Mouse (Mus musculus): Measurements from ENCODE around the gene Gm11232.
A peak's percentile ranks its signal among the peaks of the same experiment; 100 is the strongest.

The Gm11232 gene

DNA sequence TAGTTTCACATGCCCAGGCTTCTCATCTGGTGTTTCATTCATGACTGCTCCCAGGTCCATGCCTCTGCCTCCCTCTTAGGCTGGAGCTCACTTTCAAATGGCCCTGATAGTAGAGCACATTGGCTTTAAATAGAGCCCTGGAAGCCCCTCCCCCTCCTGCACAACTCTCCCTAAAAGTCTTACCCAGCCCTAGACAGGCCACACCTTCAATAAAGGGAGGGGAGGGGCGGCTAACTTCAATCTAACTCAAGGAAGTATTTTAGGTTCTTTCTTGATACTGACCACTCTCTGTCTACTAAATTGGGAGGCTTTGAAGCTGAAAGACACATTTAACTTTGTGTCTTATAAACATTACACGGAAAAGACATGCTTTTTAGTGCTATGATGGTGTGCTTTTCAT is at the start of gene Gm11232:
TSS of gene Gm11232 (minus strand) at position 101 of the 400 bp plus-strand sequence.
- DNase-seq = no peak

DNA sequence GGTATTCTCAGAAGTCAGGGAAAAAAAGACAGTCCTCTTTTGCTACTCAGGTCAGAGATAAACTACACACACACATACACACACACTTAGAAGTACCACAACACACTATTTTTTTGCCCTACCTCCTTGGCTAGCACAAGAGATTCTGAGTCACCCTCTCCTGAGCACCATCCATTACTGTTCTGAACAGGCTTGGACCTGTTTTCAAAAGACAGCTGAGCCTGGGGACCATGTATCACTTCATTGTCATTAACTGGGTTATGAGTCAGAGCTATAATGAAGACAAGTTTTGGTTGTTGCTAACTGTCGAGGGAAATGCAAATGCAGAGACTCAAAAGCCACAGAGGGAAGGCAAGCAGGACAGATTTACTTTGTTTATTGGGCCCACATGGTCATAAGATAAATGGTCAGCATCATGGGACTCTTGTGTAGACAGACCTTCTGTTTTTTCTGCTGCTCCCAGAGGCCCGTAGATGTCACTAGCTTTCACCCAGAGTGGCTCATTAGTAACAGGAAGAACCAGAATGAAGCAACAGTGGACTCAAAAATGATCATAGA is 48.3 kb upstream of the Gm11232 start:
- DNase-seq = no peak

DNA sequence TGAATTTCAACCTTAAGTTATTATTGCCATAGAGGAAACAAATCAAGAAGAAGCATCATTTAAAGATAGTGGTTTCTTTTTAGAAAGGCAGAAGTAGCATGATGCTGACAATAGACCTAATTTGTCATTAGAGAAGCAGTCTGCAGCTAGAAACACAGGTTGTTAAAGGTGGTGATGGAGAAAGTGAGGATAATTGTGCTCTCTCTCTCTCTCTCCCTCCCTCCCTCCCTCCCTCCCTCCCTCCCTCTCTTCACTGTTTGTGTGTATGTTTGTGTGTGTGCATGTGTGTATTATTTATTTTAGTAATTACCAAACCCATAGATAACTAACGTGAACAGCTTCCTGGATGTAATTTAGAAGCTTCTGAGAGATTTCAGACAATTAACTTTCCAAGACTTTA is 7.8 kb upstream of the Gm11232 start:
- DNase-seq = no peak

DNA sequence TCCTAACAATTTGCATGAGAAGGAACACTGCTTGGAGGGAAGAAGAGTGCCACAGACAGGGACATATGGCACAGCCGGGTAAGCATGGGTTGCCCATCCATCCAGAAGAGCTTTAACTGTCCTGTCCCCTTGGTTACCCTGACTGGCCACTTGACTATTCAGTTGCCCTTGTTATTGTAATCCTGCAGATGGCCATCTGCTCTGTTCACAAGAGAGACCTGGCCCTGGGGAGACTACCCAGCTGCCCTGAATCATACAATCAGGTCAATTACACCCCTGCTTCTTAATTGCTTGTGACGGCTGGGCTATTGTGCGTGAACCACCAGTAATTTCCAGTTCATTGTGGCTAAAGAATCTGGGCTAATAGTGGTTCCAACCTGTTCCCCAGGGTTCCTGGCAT is 7.3 kb upstream of the Gm11232 start:
- peak; percentile 74 for DNase-seq

DNA sequence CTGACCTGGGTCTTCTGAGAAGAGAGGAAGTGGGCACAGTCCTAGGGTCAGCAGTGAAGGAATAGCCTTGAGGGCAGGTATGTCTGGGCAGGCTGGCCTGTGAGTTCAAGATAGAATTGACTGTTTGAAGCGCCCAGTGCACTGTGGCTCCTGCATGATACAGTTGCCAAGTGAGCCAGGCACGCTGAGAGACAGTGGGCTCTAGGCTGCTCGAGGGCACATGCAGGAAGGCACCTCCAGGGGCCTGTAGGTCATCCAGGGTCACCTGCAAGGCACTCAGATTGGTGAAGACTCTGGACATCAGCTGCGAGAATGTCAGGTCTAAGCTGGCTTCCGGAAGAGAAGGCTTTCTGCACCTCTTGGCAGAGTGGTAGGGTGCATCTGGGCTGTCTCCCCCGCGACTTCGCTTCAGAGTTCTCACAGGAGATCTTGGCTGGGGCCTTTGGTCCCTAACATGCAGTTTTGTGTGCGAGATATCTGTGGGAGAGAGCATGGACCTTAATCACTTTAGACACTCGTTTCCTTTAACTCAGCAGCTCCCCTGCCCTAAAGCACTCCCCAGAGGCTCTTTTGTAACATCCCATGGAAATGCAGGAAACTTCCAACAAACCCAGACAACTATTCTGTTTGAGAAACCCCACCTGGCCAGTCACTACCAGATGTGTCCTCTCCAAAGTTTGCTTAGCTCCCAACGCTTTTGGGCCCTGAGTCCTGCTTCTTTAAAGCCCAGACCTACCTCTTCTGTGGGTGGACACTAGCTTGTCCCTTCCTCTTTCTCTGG is 1.1 kb downstream of the Gm11232 start:
- DNase-seq = no peak

DNA sequence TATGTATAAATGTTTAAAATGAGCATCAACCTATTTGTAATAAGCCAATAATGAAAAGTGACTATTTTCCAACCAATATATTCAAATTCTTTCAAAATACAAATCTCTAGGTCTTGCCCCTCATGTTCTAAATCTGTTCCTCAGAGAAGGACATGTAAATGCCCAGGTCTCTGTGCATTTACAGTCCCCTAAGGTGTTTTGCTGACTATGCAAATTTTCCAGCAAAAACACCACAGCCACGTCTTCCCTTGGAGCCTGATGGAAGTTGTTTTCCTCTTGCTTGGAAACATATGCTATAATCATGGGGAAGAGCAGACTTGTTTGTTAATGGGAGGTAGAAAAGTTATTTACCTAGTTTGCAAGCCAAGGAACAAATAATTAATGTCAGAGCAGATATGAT is 12.0 kb downstream of the Gm11232 start:
- DNase-seq = no peak

DNA sequence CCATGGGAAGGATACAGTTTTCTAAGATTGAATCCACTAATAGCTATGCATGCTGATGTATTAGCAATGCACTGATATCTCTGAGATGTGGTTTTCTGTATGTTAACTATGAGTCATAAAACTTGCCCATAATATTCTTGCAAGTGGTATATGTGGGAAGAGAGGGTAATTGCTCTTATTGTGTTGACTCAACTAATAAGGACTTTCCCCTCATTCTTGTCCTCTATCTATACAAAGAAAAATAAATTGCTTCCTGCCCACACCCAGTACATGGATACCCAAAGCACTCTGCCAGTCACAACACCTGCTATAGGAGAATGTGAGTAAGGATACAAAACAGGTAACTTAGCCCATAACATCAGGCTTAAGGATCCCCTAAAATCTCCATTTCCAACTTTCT is 21.2 kb downstream of the Gm11232 start:
- no peak for DNase-seq

DNA sequence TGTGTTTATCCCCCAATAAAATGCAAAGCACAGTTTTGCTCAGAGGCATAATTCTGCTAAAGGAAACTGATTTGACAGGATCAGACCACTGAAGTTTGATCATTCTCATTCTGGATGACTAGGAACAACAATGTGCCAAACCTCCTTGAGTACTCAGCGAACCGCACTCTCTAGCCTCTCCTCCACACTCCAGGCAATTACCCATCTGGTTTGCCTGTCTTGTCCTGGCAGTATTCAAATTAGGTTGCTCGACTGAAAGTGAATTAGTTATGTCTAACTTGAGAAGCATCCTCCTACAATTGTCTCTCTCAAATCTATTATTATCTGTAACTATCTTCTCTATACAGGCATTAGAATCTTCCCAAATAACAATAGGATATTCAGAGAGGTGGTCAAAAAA is 22.5 kb downstream of the Gm11232 start:
- no peak for DNase-seq

DNA sequence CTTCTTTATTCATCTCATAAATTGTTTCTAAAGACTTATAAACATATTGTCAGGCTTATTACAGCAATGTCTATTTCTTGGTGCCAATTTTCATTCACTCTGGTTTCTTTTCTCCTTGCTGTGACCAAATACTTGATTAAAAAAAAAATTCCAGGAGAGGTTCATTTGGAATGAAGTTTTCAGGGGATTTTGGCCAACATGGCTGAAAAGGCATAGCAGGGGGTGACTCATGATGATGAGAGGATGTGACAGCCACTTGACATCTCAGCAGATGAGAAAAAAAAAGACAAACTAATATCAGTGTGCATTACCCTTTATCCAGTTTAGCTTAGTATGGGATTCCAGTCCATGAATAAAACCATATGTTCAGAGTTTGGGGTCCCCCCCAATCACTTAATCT is 28.4 kb downstream of the Gm11232 start:
- DNase-seq = no peak

DNA sequence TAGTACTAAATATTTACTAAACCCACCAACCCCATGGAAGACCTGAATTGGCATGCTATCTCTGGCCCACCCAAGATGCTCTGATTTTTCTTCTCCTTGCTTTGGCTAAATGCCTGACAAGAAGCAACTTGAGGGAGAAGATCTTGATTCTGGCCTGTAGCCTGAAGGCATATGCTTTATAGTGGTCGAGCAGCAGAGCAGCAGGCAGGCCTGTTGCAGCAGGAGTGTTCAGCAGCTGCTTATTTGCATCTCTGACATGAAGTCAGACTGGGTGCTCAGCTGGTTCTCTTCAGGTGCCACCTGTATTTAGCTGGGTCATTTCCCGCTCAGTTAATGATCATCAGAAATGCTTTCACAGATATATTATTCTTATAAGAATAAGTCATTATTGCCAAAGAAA is 30.2 kb downstream of the Gm11232 start:
- peak; percentile 7 for DNase-seq

DNA sequence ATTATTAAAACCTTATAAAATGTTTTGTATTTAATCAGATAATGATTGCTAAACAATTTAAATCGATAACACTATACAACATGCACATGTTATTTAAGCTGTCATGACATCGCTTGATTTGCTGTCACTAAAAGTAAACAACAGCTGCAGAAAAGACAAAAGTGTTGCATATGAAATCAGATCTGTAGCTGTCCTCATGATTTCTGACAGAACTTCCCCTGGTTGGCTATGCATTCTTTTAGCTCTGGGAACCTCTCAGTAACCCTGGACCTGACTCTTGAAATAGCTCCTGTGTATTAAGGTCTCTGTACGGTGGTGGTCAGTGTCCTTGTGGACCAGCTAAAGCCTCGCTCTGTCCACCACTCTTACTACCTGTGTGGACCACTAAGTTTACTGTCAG is 30.7 kb downstream of the Gm11232 start:
- DNase-seq = no peak

DNA sequence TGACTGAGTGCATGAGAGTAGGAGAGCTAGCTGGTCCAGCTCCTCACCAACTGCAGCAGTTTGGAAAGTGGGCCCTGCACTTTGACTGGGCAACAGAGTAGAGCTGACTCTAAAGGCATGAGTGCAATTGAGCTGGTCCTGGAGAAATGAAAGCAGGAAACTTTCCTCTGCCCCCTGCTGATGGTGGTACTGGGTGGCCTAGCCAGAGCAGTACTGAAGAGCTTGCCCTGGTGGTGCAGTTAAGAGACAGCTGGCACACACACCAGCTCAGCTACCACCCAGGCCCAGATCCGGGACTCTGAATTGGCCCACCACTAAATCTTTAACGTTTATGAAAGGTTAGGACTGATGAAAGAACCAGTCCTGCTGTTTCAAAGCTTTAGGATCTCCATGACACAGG is 31.9 kb downstream of the Gm11232 start:
- no peak for DNase-seq

All from embryo, embryonic 11 days (tissue).